In the genomic region with DNA sequence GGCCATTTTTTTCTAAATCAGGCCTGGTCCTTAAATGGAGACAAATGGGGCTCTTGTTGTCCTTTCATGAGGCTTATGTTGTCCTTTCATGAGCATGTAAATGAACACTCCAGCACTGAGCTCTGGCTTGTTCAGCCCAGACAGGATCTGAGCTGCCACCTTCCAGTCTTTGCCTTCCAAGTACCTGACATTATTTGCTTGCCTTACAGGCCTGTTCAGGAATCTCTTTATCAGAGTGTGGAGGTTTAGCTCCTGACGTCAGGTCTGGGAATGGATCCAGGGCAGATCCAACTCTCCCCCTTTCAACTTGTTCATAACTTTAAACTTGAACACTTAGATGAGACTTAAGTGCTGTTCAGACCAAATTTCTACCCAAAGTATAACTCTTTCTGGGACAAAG, we compare ENCODE assay signal across 10 mouse cellular contexts. TPM values are rescaled to one million over a fixed set of nuclear protein-coding genes. Genes with fewer than 3 reads are reported as not detected.
DNase-seq lines count a peak whose midpoint lies in the region; ATAC-seq and TF ChIP-seq lines count a peak whose summit lies in the region.
"Had no signal": no experiment of that assay in that cellular context is flagged by ENCODE, and none has a peak within 500 bp of the region (broad histone marks: within the 10 kb centered on the region; RNA-seq: fewer than 3 reads in every experiment).

No protein-coding gene starts in this region.

- H3K4me3 ChIP-seq in forebrain, embryonic 14.5 days (ENCODE audit: low read depth, low read length) = no peak overlapping the region
- no peak overlapping the region for H3K4me3 ChIP-seq in forebrain, postnatal 0 days (ENCODE audit: low read depth, low read length)
- H3K4me3 ChIP-seq in lung, embryonic 15.5 days = no peak overlapping the region
- H3K4me3 ChIP-seq in midbrain, embryonic 14.5 days (replicated peaks; ENCODE audit: low read depth, low read length) = no peak overlapping the region
- H3K4me3 ChIP-seq: neural tube, embryonic 15.5 days had no signal

- no peak for TF ChIP-seq CTCF in forebrain, postnatal 0 days (IDR thresholded peaks at IDR 0.05; ENCODE audit: low read depth)

- 13% methylated on average over 1 of the region's 1 CpGs for WGBS in forebrain, embryonic 14.5 days
- 25% methylated on average over 1 of the region's 1 CpGs for WGBS in forebrain, postnatal 0 days
- 10% methylated on average over 1 of the region's 1 CpGs for WGBS in lung, embryonic 15.5 days
- WGBS in midbrain, embryonic 14.5 days = 65% methylated on average over 1 of the region's 1 CpGs

- no peaks in the 10 kb centered on the region for H3K27me3 ChIP-seq in forebrain, embryonic 14.5 days (replicated peaks; ENCODE audit: control insufficient read depth, insufficient read depth, low read length)
- H3K27me3 ChIP-seq in forebrain, postnatal 0 days (ENCODE audit: insufficient read depth, low read length) = no peaks in the 10 kb centered on the region
- no peaks in the 10 kb centered on the region for H3K27me3 ChIP-seq in lung, embryonic 15.5 days
- no peaks in the 10 kb centered on the region for H3K27me3 ChIP-seq in midbrain, embryonic 14.5 days (ENCODE audit: control insufficient read depth, insufficient read depth, low read length)
- H3K27me3 ChIP-seq: neural tube, embryonic 15.5 days had no signal

- no peak overlapping the region for H3K9ac ChIP-seq in forebrain, embryonic 14.5 days (ENCODE audit: low read length)
- H3K9ac ChIP-seq in forebrain, postnatal 0 days = no peak overlapping the region
- no peak overlapping the region for H3K9ac ChIP-seq in lung, embryonic 15.5 days
- H3K9ac ChIP-seq in midbrain, embryonic 14.5 days (replicated peaks; ENCODE audit: low read length) = no peak overlapping the region
- H3K9ac ChIP-seq: liver, embryonic 14.5 days; neural tube, embryonic 15.5 days had no signal

- no peak overlapping the region for H3K4me2 ChIP-seq in forebrain, embryonic 14.5 days (ENCODE audit: low read length)
- H3K4me2 ChIP-seq in forebrain, postnatal 0 days (ENCODE audit: low read depth) = no peak overlapping the region
- no peak overlapping the region for H3K4me2 ChIP-seq in lung, embryonic 15.5 days
- H3K4me2 ChIP-seq in midbrain, embryonic 14.5 days (ENCODE audit: low read length) = no peak overlapping the region
- H3K4me2 ChIP-seq: neural tube, embryonic 15.5 days had no signal

- peak; percentile 85 for ATAC-seq in forebrain, embryonic 14.5 days
- no peak for ATAC-seq in forebrain, postnatal 0 days
- ATAC-seq in lung, embryonic 15.5 days (ENCODE audit: borderline replicate concordance, extremely low read depth, low FRiP score, low TSS enrichment) = peak; percentile 86
- no peak for ATAC-seq in midbrain, embryonic 14.5 days (ENCODE audit: low FRiP score, low TSS enrichment)
- ATAC-seq in megakaryocyte-erythroid progenitor cell, adult 5-6 weeks (replicated peaks; ENCODE audit: low FRiP score, low TSS enrichment, poor library complexity, severe bottlenecking) = no peak

- no peaks in the 10 kb centered on the region for H3K9me3 ChIP-seq in forebrain, embryonic 14.5 days (replicated peaks; ENCODE audit: control insufficient read depth, low read length)
- no peaks in the 10 kb centered on the region for H3K9me3 ChIP-seq in forebrain, postnatal 0 days (ENCODE audit: low read length)
- no peaks in the 10 kb centered on the region for H3K9me3 ChIP-seq in lung, embryonic 15.5 days
- no peaks in the 10 kb centered on the region for H3K9me3 ChIP-seq in midbrain, embryonic 14.5 days (ENCODE audit: control insufficient read depth, low read length)
- H3K9me3 ChIP-seq: neural tube, embryonic 15.5 days had no signal

- H3K27ac ChIP-seq in forebrain, embryonic 14.5 days (ENCODE audit: low read depth, low read length) = 0 out of 2 replicates have a peak overlapping the region, but pooled peaks have one; percentile 21
- H3K27ac ChIP-seq in forebrain, postnatal 0 days (ENCODE audit: low read depth, low read length) = no peak overlapping the region
- peak overlapping the region; percentile 92 for H3K27ac ChIP-seq in lung, embryonic 15.5 days
- no peak overlapping the region for H3K27ac ChIP-seq in midbrain, embryonic 14.5 days (replicated peaks; ENCODE audit: low read depth, low read length)
- H3K27ac ChIP-seq: liver, embryonic 14.5 days; neural tube, embryonic 15.5 days had no signal

- peak; percentile 47 for DNase-seq in forebrain, embryonic 14.5 days (ENCODE audit: low spot score)
- no peak for DNase-seq in forebrain, postnatal 0 days
- DNase-seq in adrenal gland, postnatal 14 days = peak; percentile 75
- DNase-seq in heart, postnatal 25 days (ENCODE audit: low spot score) = peak; percentile 16
- no peak for DNase-seq in MN1 (ENCODE audit: low spot score)
- no peak for DNase-seq in midbrain, embryonic 14.5 days

- H3K4me1 ChIP-seq in forebrain, embryonic 14.5 days (ENCODE audit: control insufficient read depth, insufficient read depth, low read length) = no peaks in the 10 kb centered on the region
- H3K4me1 ChIP-seq in forebrain, postnatal 0 days (ENCODE audit: insufficient read depth) = no peaks in the 10 kb centered on the region
- peaks cover 14% of the 10 kb centered on the region; the same call in 1 of the 2 replicates for H3K4me1 ChIP-seq in lung, embryonic 15.5 days
- no peaks in the 10 kb centered on the region for H3K4me1 ChIP-seq in midbrain, embryonic 14.5 days (ENCODE audit: control insufficient read depth, insufficient read depth, low read length)
- H3K4me1 ChIP-seq: neural tube, embryonic 15.5 days had no signal

- no peaks in the 10 kb centered on the region for H3K36me3 ChIP-seq in forebrain, embryonic 14.5 days (ENCODE audit: control insufficient read depth, insufficient read depth, low read length)
- H3K36me3 ChIP-seq in forebrain, postnatal 0 days (ENCODE audit: insufficient read depth) = no peaks in the 10 kb centered on the region
- no peaks in the 10 kb centered on the region for H3K36me3 ChIP-seq in lung, embryonic 15.5 days
- H3K36me3 ChIP-seq in midbrain, embryonic 14.5 days (ENCODE audit: control insufficient read depth, insufficient read depth, low read length) = no peaks in the 10 kb centered on the region
- H3K36me3 ChIP-seq: neural tube, embryonic 15.5 days had no signal

- intact Hi-C loops in heart, postnatal 25 days (cut with DNase I) = no loop called here

RNA-seq across cellular contexts. Expression of a gene that starts 21.8 kb away (rescaled TPM):
- 90.3 and 92.1 TPM in 2 replicates for polyA plus RNA-seq in forebrain, embryonic 14.5 days (2014; fragmentation: Nextera tagmentation; extraction: Ambion mirVana)
- 91.3 and 102 TPM in 2 replicates for total RNA-seq in forebrain, postnatal 0 days (2014; rRNA removed)
- polyA plus RNA-seq in forebrain, postnatal 0 days (2015; fragmentation: Nextera tagmentation; extraction: Ambion mirVana) = 70.8 and 77.6 TPM in 2 replicates
- total RNA-seq in adrenal gland, postnatal 14 days (2021) = 61.6 and 62.7 TPM in 2 replicates
- 10 to 100 TPM; 52.4 to 59.1 TPM for total RNA-seq in heart, postnatal 25 days (2021)
- 106 TPM in 2 replicates for polyA plus RNA-seq in lung, embryonic 15.5 days (2015; fragmentation: Nextera tagmentation; extraction: Ambion mirVana)
- polyA plus RNA-seq in midbrain, embryonic 14.5 days (2014; fragmentation: Nextera tagmentation; extraction: Ambion mirVana) = 65.8 and 97.4 TPM in 2 replicates
- 80.8 and 82.4 TPM in 2 replicates for total RNA-seq in megakaryocyte-erythroid progenitor cell, adult 5-6 weeks (2014; fragmentation: Nextera tagmentation)
- total RNA-seq in megakaryocyte-erythroid progenitor cell, adult 5-6 weeks (2017) = 108 TPM in 2 replicates

RNA-seq across cellular contexts. Expression of a gene that starts 39.9 kb away (rescaled TPM):
- polyA plus RNA-seq in forebrain, embryonic 14.5 days (2014; fragmentation: Nextera tagmentation; extraction: Ambion mirVana) = 25.3 and 26.0 TPM in 2 replicates
- 21.1 and 28.6 TPM in 2 replicates for total RNA-seq in forebrain, postnatal 0 days (2014; rRNA removed)
- 23.9 and 25.8 TPM in 2 replicates for polyA plus RNA-seq in forebrain, postnatal 0 days (2015; fragmentation: Nextera tagmentation; extraction: Ambion mirVana)
- 43.3 and 43.8 TPM in 2 replicates for total RNA-seq in adrenal gland, postnatal 14 days (2021)
- total RNA-seq in heart, postnatal 25 days (2021) = 10 to 100 TPM; 44.9 to 46.8 TPM
- 17.4 and 21.7 TPM in 2 replicates for polyA plus RNA-seq in lung, embryonic 15.5 days (2015; fragmentation: Nextera tagmentation; extraction: Ambion mirVana)
- 35.8 and 40.2 TPM in 2 replicates for polyA plus RNA-seq in midbrain, embryonic 14.5 days (2014; fragmentation: Nextera tagmentation; extraction: Ambion mirVana)
- 27.7 and 32.8 TPM in 2 replicates for total RNA-seq in megakaryocyte-erythroid progenitor cell, adult 5-6 weeks (2014; fragmentation: Nextera tagmentation)
- total RNA-seq in megakaryocyte-erythroid progenitor cell, adult 5-6 weeks (2017) = 2.7 and 3.3 TPM in 2 replicates

RNA-seq across cellular contexts. Expression of a gene that starts 50.7 kb away (rescaled TPM):
- polyA plus RNA-seq in forebrain, embryonic 14.5 days (2014; fragmentation: Nextera tagmentation; extraction: Ambion mirVana) = 96.7 and 120 TPM in 2 replicates
- total RNA-seq in forebrain, postnatal 0 days (2014; rRNA removed) = 74.3 and 79.8 TPM in 2 replicates
- 58.7 and 71.6 TPM in 2 replicates for polyA plus RNA-seq in forebrain, postnatal 0 days (2015; fragmentation: Nextera tagmentation; extraction: Ambion mirVana)
- total RNA-seq in adrenal gland, postnatal 14 days (2021) = 48.2 and 50.7 TPM in 2 replicates
- 10 to 100 TPM; 30.6 to 34.8 TPM for total RNA-seq in heart, postnatal 25 days (2021)
- 54.9 and 67.1 TPM in 2 replicates for polyA plus RNA-seq in lung, embryonic 15.5 days (2015; fragmentation: Nextera tagmentation; extraction: Ambion mirVana)
- polyA plus RNA-seq in midbrain, embryonic 14.5 days (2014; fragmentation: Nextera tagmentation; extraction: Ambion mirVana) = 154 and 163 TPM in 2 replicates
- 71.7 and 81.0 TPM in 2 replicates for total RNA-seq in megakaryocyte-erythroid progenitor cell, adult 5-6 weeks (2014; fragmentation: Nextera tagmentation)
- 29.2 and 40.1 TPM in 2 replicates for total RNA-seq in megakaryocyte-erythroid progenitor cell, adult 5-6 weeks (2017)

RNA-seq across cellular contexts. Expression of a gene that starts 58.4 kb away (rescaled TPM):
- polyA plus RNA-seq in forebrain, embryonic 14.5 days (2014; fragmentation: Nextera tagmentation; extraction: Ambion mirVana) = 1,206 and 1,335 TPM in 2 replicates
- 958 and 994 TPM in 2 replicates for total RNA-seq in forebrain, postnatal 0 days (2014; rRNA removed)
- polyA plus RNA-seq in forebrain, postnatal 0 days (2015; fragmentation: Nextera tagmentation; extraction: Ambion mirVana) = 1,434 and 1,486 TPM in 2 replicates
- 292 and 316 TPM in 2 replicates for total RNA-seq in adrenal gland, postnatal 14 days (2021)
- 100 to 1,000 TPM; 201 to 215 TPM for total RNA-seq in heart, postnatal 25 days (2021)
- polyA plus RNA-seq in lung, embryonic 15.5 days (2015; fragmentation: Nextera tagmentation; extraction: Ambion mirVana) = 615 and 636 TPM in 2 replicates
- polyA plus RNA-seq in midbrain, embryonic 14.5 days (2014; fragmentation: Nextera tagmentation; extraction: Ambion mirVana) = 1,285 and 1,320 TPM in 2 replicates
- 166 and 200 TPM in 2 replicates for total RNA-seq in megakaryocyte-erythroid progenitor cell, adult 5-6 weeks (2014; fragmentation: Nextera tagmentation)
- 113 and 150 TPM in 2 replicates for total RNA-seq in megakaryocyte-erythroid progenitor cell, adult 5-6 weeks (2017)

Comparison
In these comparisons a context has a peak if more than half of its experiments do, and no peak if none do; other contexts are left out.
1. ATAC-seq: peak in forebrain, embryonic 14.5 days (single experiment) and lung, embryonic 15.5 days (single experiment); none in forebrain, postnatal 0 days (single experiment), midbrain, embryonic 14.5 days (single experiment) and megakaryocyte-erythroid progenitor cell, adult 5-6 weeks (single experiment).
2. DNase-seq: peak in forebrain, embryonic 14.5 days (single experiment), adrenal gland, postnatal 14 days (single experiment) and heart, postnatal 25 days (single experiment); none in forebrain, postnatal 0 days (single experiment), MN1 (single experiment) and midbrain, embryonic 14.5 days (single experiment).
3. H3K27ac ChIP-seq: peak in forebrain, embryonic 14.5 days (single experiment) and lung, embryonic 15.5 days (single experiment); none in forebrain, postnatal 0 days (single experiment) and midbrain, embryonic 14.5 days (single experiment).